Mouse (Mus musculus) intestine, embryonic 15.5 days (tissue): ENCODE data around the gene Atp11c. TPM values are rescaled to one million over a fixed set of nuclear protein-coding genes. Genes with fewer than 3 reads are reported as not detected.

Experiments
- ATAC-seq: fragments of 200-750 bp; cut with Nextera tagmentation; 2 replicates; pipeline ENCODE4 v1.8.0; 2017; ENCODE audit warnings: moderate TSS enrichment, moderate library complexity
- H3K27ac ChIP-seq: fragments of 300-500 bp; sonication (generic); 2 replicates; pipeline ENCODE4 v1.5.1; 2015; ENCODE audit warnings: mild to moderate bottlenecking, inconsistent platforms
- H3K27me3 ChIP-seq: fragments of 300-500 bp; sonication (generic); replicated peaks from 2 replicates; pipeline ENCODE4 v1.6.1; 2015; ENCODE audit warnings: inconsistent platforms
- H3K36me3 ChIP-seq: fragments of 300-500 bp; sonication (generic); 2 replicates; pipeline ENCODE4 v1.6.1; 2015; ENCODE audit warnings: inconsistent platforms
- H3K4me1 ChIP-seq: fragments of 300-500 bp; sonication (generic); replicated peaks from 2 replicates; pipeline ENCODE4 v1.6.1; 2015; ENCODE audit warnings: inconsistent platforms
- H3K4me2 ChIP-seq: fragments of 300-500 bp; sonication (generic); replicated peaks from 2 replicates; pipeline ENCODE4 v1.6.1; 2015; ENCODE audit warnings: mild to moderate bottlenecking, inconsistent platforms
- H3K4me3 ChIP-seq: fragments of 300-500 bp; sonication (generic); replicated peaks from 2 replicates; pipeline ENCODE4 v1.5.1; 2015; ENCODE audit warnings: inconsistent platforms
- H3K9ac ChIP-seq: fragments of 300-500 bp; sonication (generic); 2 replicates; pipeline ENCODE4 v1.6.1; 2015; ENCODE audit warnings: inconsistent platforms
- H3K9me3 ChIP-seq: fragments of 300-500 bp; sonication (generic); 2 replicates; pipeline ENCODE4 v1.6.1; 2016; ENCODE audit warnings: inconsistent platforms
- WGBS: fragments of 180-500 bp; shearing (Covaris S2); methylation state at CpG from one replicate; pipeline ENCODE4 v1.1.7; 2015; 5-methylcytosine and 5-hydroxymethylcytosine counted together
- polyA plus RNA-seq: library from polyadenylated mRNA; unstranded; fragments of >200 nt; fragmentation: Nextera tagmentation; extraction: Ambion mirVana; gene quantifications from 2 replicates; pipeline ENCODE4 v1.2.1, GENCODE M21; 2015

Atp11c gene
- polyA plus RNA-seq, result 4.7 and 5.7 TPM in 2 replicates

- no peaks in the 10 kb centered on the region for H3K4me1 ChIP-seq
- 83% methylated on average over 2 of the region's 2 CpGs for WGBS
- no peak within 1 kb of the TSS for H3K27ac ChIP-seq
- no peaks in the 10 kb centered on the region for H3K9me3 ChIP-seq
- no peaks in the 10 kb centered on the region for H3K27me3 ChIP-seq
- no peaks in the 10 kb centered on the region for H3K36me3 ChIP-seq
- no peak within 1 kb of the TSS for H3K4me2 ChIP-seq
- no peak within 1 kb of the TSS for H3K9ac ChIP-seq
- no peak within 1 kb of the TSS for H3K4me3 ChIP-seq
- no peak for ATAC-seq
These were observed at the start of gene Atp11c for GRCm38 (mm10) chrX:60592598-60592997. Gene Atp11c (minus strand): TSS chrX:60592698.

- H3K27me3 ChIP-seq, result no peaks in the 10 kb centered on the region
- 26% methylated on average over 3 of the region's 3 CpGs for WGBS
- H3K4me3 ChIP-seq, result no peak overlapping the region
- H3K4me2 ChIP-seq, result no peak overlapping the region
- ATAC-seq, result no peak
- no peak overlapping the region for H3K27ac ChIP-seq
- H3K36me3 ChIP-seq, result no peaks in the 10 kb centered on the region
- no peak overlapping the region for H3K9ac ChIP-seq
- no peaks in the 10 kb centered on the region for H3K4me1 ChIP-seq
- no peaks in the 10 kb centered on the region for H3K9me3 ChIP-seq
These were observed 16.7 kb upstream of the Atp11c start for GRCm38 (mm10) chrX:60609202-60609601.

DNA sequence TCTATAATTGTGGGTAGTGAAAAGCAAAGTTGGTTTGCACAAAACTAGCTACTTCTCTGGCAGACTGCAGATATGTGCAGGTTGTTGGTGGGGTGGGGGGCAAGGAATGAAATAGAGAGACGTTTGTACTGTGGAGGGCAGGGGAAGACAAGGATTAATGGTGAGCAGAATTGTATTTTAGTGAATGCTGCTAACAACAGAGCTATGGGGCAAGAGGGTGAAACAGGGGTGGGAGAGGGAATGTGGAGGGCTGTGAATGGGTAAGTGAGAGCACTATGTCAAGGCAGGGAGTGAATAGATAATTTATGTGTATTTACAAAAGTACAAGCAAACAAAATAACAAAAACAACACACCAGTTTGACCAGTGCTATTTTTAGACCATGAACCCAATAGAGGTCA lies 22.0 kb downstream of the Atp11c start:
- Histone ChIP-seq H3K9ac (no peak overlapping the region), H3K4me2 (no peak overlapping the region), H3K4me1 (no peaks in the 10 kb centered on the region), H3K4me3 (no peak overlapping the region), H3K9me3 (no peaks in the 10 kb centered on the region), H3K36me3 (no peaks in the 10 kb centered on the region), H3K27ac (no peak overlapping the region), H3K27me3 (no peaks in the 10 kb centered on the region)
- ATAC-seq, result no peak
- WGBS, result 33% methylated on average over 1 of the region's 1 CpGs

GRCm38 (mm10) chrX:60569047-60569446 lies 23.5 kb downstream of the Atp11c start:
- Histone ChIP-seq H3K9ac (no peak overlapping the region), H3K4me2 (no peak overlapping the region), H3K36me3 (no peaks in the 10 kb centered on the region), H3K9me3 (no peaks in the 10 kb centered on the region), H3K4me3 (no peak overlapping the region), H3K27me3 (no peaks in the 10 kb centered on the region), H3K4me1 (no peaks in the 10 kb centered on the region), H3K27ac (no peak overlapping the region)
- no peak for ATAC-seq

DNA sequence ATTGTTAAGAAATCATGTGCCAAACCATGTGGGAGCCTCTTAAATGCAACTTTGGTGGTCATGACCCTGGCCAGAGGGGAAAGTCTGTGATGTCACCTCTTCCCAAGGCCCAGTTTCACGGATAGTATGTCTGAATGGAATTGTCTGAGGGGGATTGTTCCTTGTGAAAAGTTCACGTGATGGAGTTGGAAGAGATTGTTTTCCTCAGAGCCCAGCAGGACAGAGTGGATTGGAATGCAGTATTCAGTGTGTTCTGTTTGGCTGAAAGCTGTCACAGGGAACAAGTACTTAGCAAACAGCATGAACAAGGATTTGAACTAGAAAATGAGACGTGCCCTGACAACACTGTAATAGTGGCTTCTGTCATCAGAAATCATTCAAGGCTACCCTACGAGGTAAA lies 37.3 kb downstream of the Atp11c start:
- no peak overlapping the region for H3K27ac ChIP-seq
- no peaks in the 10 kb centered on the region for H3K36me3 ChIP-seq
- 65% methylated on average over 4 of the region's 4 CpGs for WGBS
- no peak overlapping the region for H3K9ac ChIP-seq
- ATAC-seq, result no peak
- H3K4me3 ChIP-seq, result no peak overlapping the region
- no peak overlapping the region for H3K4me2 ChIP-seq
- H3K27me3 ChIP-seq, result no peaks in the 10 kb centered on the region
- H3K9me3 ChIP-seq, result no peaks in the 10 kb centered on the region
- no peaks in the 10 kb centered on the region for H3K4me1 ChIP-seq

DNA sequence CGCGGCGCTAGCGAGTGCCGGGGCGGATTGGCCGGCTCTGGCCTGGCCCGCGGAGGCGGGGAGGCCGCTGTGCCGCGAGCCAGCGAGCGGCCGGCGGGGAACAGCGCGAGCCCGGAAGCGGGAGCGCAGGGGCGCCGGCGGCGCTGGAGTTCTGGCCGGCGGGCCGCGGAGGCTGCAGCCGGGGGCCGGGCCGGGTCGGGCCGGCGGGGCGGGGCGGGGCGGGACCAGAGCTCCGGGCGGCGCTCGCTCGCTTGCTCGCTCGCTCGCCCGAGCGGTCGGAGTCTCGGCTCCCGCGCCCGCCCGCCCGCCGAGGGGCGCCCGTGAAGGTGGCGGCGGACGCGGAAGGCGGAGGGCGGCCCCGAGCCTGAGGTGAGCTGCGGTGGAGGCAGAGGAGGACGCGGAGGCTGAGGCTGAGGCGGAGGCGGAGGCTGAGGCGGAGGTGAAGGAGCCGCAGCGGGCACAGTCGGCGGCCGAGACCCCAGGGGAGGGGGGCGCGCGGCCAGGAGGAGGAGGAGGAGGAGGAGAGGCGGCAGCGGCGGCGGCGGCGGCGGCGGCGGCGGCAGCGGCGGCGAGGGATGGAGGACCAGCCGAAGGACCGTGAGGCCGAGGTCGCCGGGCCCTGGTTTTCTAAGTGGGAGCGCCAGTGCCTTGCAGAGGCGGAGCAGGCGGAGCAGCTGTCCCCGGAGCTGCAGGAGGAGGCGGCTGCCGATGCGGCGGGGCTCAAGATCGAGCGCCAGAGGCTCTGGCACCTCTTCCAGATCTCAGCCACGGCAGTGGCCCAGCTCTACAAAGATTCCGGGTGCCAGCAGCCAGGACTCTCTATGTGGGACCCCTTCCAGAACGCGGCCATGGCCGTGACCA lies 44.8 kb downstream of the Atp11c start:
- H3K9ac ChIP-seq, result peak overlapping the region; percentile 40
- H3K36me3 ChIP-seq, result no peaks in the 10 kb centered on the region
- ATAC-seq, result peak; percentile 95
- H3K4me2 ChIP-seq, result peak overlapping the region; percentile 61
- H3K4me3 ChIP-seq, result peak overlapping the region; percentile 56
- H3K4me1 ChIP-seq, result no peaks in the 10 kb centered on the region
- no peak overlapping the region for H3K27ac ChIP-seq
- H3K9me3 ChIP-seq, result no peaks in the 10 kb centered on the region
- WGBS, result 19% methylated on average over 41 of the region's 113 CpGs
- 0 out of 2 replicates have a peak, but pooled peaks cover 6% of the 10 kb centered on the region for H3K27me3 ChIP-seq

DNA sequence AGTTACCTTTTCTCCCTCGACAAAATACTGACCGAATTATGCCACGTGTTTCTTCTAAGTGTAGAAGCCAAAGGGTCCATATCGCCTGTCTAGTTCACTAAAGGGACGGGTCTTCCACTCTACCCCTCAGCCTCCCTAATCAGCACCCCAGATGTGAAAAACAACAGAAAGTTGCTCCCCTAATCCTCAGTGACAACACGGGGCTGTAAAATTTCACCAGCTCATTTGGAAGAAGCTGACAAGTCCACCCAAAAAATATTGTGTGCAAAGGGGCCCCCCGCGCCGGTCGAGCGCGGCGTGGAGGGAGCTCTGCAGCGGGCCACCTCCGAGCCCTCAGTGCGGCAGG lies 45.4 kb downstream of the Atp11c start:
- Histone ChIP-seq H3K4me1 (no peaks in the 10 kb centered on the region), H3K36me3 (no peaks in the 10 kb centered on the region), H3K4me2 (peak overlapping the region; percentile 61), H3K9ac (peak overlapping the region; percentile 40; the same call in 1 of the 2 replicates), H3K27ac (no peak overlapping the region), H3K4me3 (peak overlapping the region; percentile 56), H3K9me3 (no peaks in the 10 kb centered on the region), H3K27me3 (0 out of 2 replicates have a peak, but pooled peaks cover 6% of the 10 kb centered on the region)
- peak; percentile 46; the same call in 1 of the 2 replicates for ATAC-seq
- WGBS, result 18% methylated on average over 16 of the region's 16 CpGs

DNA sequence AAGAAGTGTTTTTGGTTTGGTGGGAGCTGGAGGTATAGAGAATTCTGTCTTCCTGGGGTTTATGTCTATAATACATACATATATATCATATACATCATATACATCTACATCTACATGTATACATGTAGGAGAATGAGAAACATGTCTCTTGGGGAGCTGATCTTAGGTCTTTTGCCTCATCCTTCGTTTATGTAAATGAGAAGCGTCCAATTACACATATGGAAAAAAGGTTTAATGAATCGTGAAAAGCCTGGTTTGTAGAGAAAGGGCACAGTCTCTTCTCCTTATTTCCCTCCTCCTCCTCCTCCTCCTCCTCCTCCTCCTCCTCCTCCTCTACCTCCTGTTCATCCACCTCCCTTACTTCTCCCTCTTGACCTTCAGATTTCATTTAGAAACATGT lies 46.6 kb downstream of the Atp11c start:
- no peaks in the 10 kb centered on the region for H3K36me3 ChIP-seq
- H3K9ac ChIP-seq, result no peak overlapping the region
- H3K4me2 ChIP-seq, result no peak overlapping the region
- H3K4me1 ChIP-seq, result no peaks in the 10 kb centered on the region
- H3K27ac ChIP-seq, result no peak overlapping the region
- no peak for ATAC-seq
- 45% methylated on average over 3 of the region's 3 CpGs for WGBS
- H3K9me3 ChIP-seq, result no peaks in the 10 kb centered on the region
- H3K4me3 ChIP-seq, result no peak overlapping the region
- 0 out of 2 replicates have a peak, but pooled peaks cover 6% of the 10 kb centered on the region for H3K27me3 ChIP-seq

GRCm38 (mm10) chrX:60545444-60545843 lies 47.1 kb downstream of the Atp11c start:
- Histone ChIP-seq H3K27ac (no peak overlapping the region), H3K4me2 (no peak overlapping the region), H3K27me3 (0 out of 2 replicates have a peak, but pooled peaks cover 6% of the 10 kb centered on the region), H3K4me1 (no peaks in the 10 kb centered on the region), H3K4me3 (no peak overlapping the region), H3K9ac (no peak overlapping the region), H3K9me3 (no peaks in the 10 kb centered on the region), H3K36me3 (no peaks in the 10 kb centered on the region)
- no peak for ATAC-seq
- WGBS, result 58% methylated on average over 1 of the region's 1 CpGs

DNA sequence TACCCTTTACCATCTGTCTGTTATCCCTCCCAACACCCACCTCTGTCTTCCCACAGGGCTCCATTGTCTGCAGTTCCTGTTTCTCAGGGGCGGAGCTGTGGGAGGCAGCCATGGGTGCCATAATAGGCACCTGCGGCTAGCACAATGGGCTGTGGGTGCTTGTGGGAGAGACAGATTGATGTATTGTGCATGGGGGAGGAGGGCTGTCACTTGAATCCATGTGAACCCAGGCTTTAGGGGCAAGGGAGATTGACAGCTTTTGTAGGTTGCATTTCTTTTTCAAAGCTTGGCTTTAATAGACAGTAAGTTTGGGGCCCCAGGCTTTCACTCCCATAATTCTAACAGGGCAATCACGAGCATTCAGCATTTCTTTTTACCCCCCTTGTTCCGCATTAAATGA lies 48.4 kb downstream of the Atp11c start:
- H3K4me1 ChIP-seq, result no peaks in the 10 kb centered on the region

DNA sequence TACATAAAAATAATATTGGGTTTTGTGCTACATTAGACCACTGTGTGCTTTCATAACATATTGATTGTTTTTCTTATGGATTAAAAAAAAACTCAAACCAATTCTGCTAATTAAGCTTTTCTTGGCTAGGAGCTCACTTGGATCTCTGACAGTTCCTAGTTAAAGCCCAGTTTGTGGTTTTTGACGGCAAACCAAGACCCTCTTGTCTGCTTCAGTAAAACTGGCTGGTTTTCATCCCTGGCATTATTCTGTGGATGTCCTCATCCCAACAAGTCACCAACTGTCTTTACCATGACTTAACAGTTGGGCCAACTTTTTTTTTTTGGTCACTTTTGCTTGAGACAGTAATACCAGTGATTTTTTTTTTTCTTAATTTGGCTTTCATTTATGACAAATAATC lies 49.6 kb downstream of the Atp11c start:
- WGBS, result 62% methylated on average over 1 of the region's 1 CpGs
- no peak overlapping the region for H3K4me3 ChIP-seq
- no peak overlapping the region for H3K9ac ChIP-seq
- H3K4me1 ChIP-seq, result no peaks in the 10 kb centered on the region
- H3K36me3 ChIP-seq, result no peaks in the 10 kb centered on the region
- no peak overlapping the region for H3K27ac ChIP-seq
- H3K4me2 ChIP-seq, result no peak overlapping the region
- H3K9me3 ChIP-seq, result no peaks in the 10 kb centered on the region
- H3K27me3 ChIP-seq, result no peaks in the 10 kb centered on the region
- no peak for ATAC-seq

More for the DNA sequence above, 48.4 kb downstream of the Atp11c start:
- no peak overlapping the region for H3K27ac ChIP-seq
- WGBS, result 47% methylated on average over 4 of the region's 4 CpGs
- no peak overlapping the region for H3K4me2 ChIP-seq
- no peaks in the 10 kb centered on the region for H3K36me3 ChIP-seq
- no peak for ATAC-seq
- no peaks in the 10 kb centered on the region for H3K9me3 ChIP-seq
- H3K27me3 ChIP-seq, result 0 out of 2 replicates have a peak, but pooled peaks cover 6% of the 10 kb centered on the region
- no peak overlapping the region for H3K9ac ChIP-seq
- H3K4me3 ChIP-seq, result no peak overlapping the region

GRCm38 (mm10) chrX:60539149-60539548 lies 53.3 kb downstream of the Atp11c start, which contains the start of gene Gm7073:
Gene Gm7073 (minus strand): TSS chrX:60539249.
- no peaks in the 10 kb centered on the region for H3K9me3 ChIP-seq
- H3K27me3 ChIP-seq, result no peaks in the 10 kb centered on the region
- no peak within 1 kb of the TSS for H3K4me2 ChIP-seq
- no peak within 1 kb of the TSS for H3K4me3 ChIP-seq
- H3K36me3 ChIP-seq, result no peaks in the 10 kb centered on the region
- H3K27ac ChIP-seq, result no peak within 1 kb of the TSS
- H3K4me1 ChIP-seq, result no peaks in the 10 kb centered on the region
- ATAC-seq, result no peak
- no peak within 1 kb of the TSS for H3K9ac ChIP-seq

DNA sequence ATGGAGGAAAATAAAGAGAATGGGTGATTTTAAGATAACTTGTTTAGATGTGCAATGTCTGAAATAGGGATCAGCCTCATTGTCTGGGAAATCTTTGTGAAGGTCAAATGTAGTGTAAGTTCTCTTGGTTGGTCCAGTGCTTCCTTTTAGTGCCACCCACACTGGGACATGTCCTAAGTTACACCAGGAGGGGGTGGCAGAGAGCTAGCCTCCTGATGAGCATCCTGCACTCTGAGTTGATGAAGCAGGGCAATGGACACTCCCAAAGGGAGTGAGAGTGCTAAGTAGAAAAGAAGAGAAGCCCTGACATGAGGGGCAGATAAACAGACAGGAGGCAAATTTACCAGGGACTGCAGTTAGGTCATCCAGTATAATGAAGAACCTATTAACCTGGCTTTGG lies 88.5 kb downstream of the Atp11c start:
- Histone ChIP-seq H3K9ac (no peak overlapping the region), H3K36me3 (no peaks in the 10 kb centered on the region), H3K4me3 (no peak overlapping the region), H3K4me1 (no peaks in the 10 kb centered on the region), H3K4me2 (no peak overlapping the region), H3K27ac (no peak overlapping the region), H3K27me3 (no peaks in the 10 kb centered on the region), H3K9me3 (no peaks in the 10 kb centered on the region)
- ATAC-seq, result no peak
